Mouse (Mus musculus) gastrocnemius, adult 18-20 months (tissue): Measurements from ENCODE around the gene Clec2d. TPM values are rescaled to one million over a fixed set of nuclear protein-coding genes. Genes with fewer than 3 reads are reported as not detected.
"Not testable (repeated sequence)": the region's sequence is repeated elsewhere in the genome, so short reads cannot be mapped to it uniquely, and the experiment has no call there.

ENCODE experiments used
- DNase-seq: peaks from one replicate; pipeline ENCODE4 v3.0.0; 2021; ENCODE audit warnings: low spot score
- total RNA-seq, 2 experiments: library from RNA; stranded (reverse); gene quantifications; 2 replicates each; pipeline ENCODE4 v1.2.3; 2021

The Clec2d gene
- total RNA-seq, 2 experiments from 2014 or later, result 54.9 to 94.0 TPM

- DNase-seq, result no peak
Measured at GRCm38 (mm10) chr6:129187200-129187651, 6.8 kb downstream of the Clec2d start.

- not testable (repeated sequence) for DNase-seq
Measured at GRCm38 (mm10) chr6:129187816-129188215, 7.4 kb downstream of the Clec2d start.

- no peak for DNase-seq
Measured at GRCm38 (mm10) chr6:129193431-129193830, 13.0 kb downstream of the Clec2d start.

GRCm38 (mm10) chr6:129200066-129200465 is 19.7 kb downstream of the Clec2d start:
- DNase-seq, result not testable (repeated sequence)

- DNase-seq, result no peak
Measured at GRCm38 (mm10) chr6:129202306-129202705, 21.9 kb downstream of the Clec2d start.

GRCm38 (mm10) chr6:129204342-129204741 is 23.9 kb downstream of the Clec2d start:
- DNase-seq, result no peak

GRCm38 (mm10) chr6:129204838-129205237 is 24.4 kb downstream of the Clec2d start:
- no peak for DNase-seq

GRCm38 (mm10) chr6:129208891-129209519 is 28.6 kb downstream of the Clec2d start:
- no peak for DNase-seq

GRCm38 (mm10) chr6:129209785-129210446 is 29.5 kb downstream of the Clec2d start:
- DNase-seq, result no peak

- DNase-seq, result no peak
Measured at GRCm38 (mm10) chr6:129210447-129210790, 30.0 kb downstream of the Clec2d start.

- peak; percentile 46 for DNase-seq
Measured at GRCm38 (mm10) chr6:129212421-129213195, 32.2 kb downstream of the Clec2d start.

- no peak for DNase-seq
Measured at GRCm38 (mm10) chr6:129213497-129213896, 33.1 kb downstream of the Clec2d start.

- DNase-seq, result no peak
Measured at GRCm38 (mm10) chr6:129214263-129214662, 33.8 kb downstream of the Clec2d start.

GRCm38 (mm10) chr6:129215053-129215452 is 34.6 kb downstream of the Clec2d start:
- no peak for DNase-seq

GRCm38 (mm10) chr6:129215886-129216637 is 35.6 kb downstream of the Clec2d start:
- DNase-seq, result peak; percentile 87

- peak; percentile 55 for DNase-seq
Measured at GRCm38 (mm10) chr6:129216721-129217230, 36.4 kb downstream of the Clec2d start.

GRCm38 (mm10) chr6:129218191-129218696 is 37.8 kb downstream of the Clec2d start:
- DNase-seq, result no peak

- DNase-seq, result no peak
Measured at GRCm38 (mm10) chr6:129219897-129220517, 39.6 kb downstream of the Clec2d start.

- no peak for DNase-seq
Measured at GRCm38 (mm10) chr6:129221053-129221452, 40.6 kb downstream of the Clec2d start.

- peak; percentile 45 for DNase-seq
Measured at GRCm38 (mm10) chr6:129222188-129222800, 41.9 kb downstream of the Clec2d start.
